Mouse (Mus musculus) liver, embryonic 13.5 days (tissue): ENCODE data around the gene Qprt. TPM values are rescaled to one million over a fixed set of nuclear protein-coding genes. Genes with fewer than 3 reads are reported as not detected.

Source experiments
- ATAC-seq: fragments of 200-750 bp; cut with Nextera tagmentation; 2 replicates; pipeline ENCODE4 v1.8.0; 2017; ENCODE audit warnings: low read depth, mild to moderate bottlenecking, moderate number of reproducible peaks, moderate library complexity
- DNase-seq: peaks from one replicate; pipeline ENCODE4 v3.0.0; 2022
- H3K27ac ChIP-seq: fragments of 300-500 bp; sonication (generic); 2 replicates; pipeline ENCODE4 v1.5.1; 2015; ENCODE audit warnings: moderate library complexity, mild to moderate bottlenecking, inconsistent platforms
- H3K27me3 ChIP-seq: fragments of 300-500 bp; sonication (generic); 2 replicates; pipeline ENCODE4 v1.6.1; 2015; ENCODE audit warnings: mild to moderate bottlenecking, inconsistent platforms
- H3K36me3 ChIP-seq: fragments of 300-500 bp; sonication (generic); 2 replicates; pipeline ENCODE4 v1.6.1; 2015; ENCODE audit warnings: mild to moderate bottlenecking, inconsistent platforms
- H3K4me1 ChIP-seq: fragments of 300-500 bp; sonication (generic); replicated peaks from 2 replicates; pipeline ENCODE4 v1.6.1; 2015; ENCODE audit warnings: inconsistent platforms
- H3K4me2 ChIP-seq: fragments of 300-500 bp; sonication (generic); 2 replicates; pipeline ENCODE4 v1.6.1; 2015; ENCODE audit warnings: inconsistent platforms, mild to moderate bottlenecking, moderate library complexity
- H3K4me3 ChIP-seq: fragments of 300-500 bp; sonication (generic); replicated peaks from 2 replicates; pipeline ENCODE4 v1.5.1; 2015; ENCODE audit warnings: mild to moderate bottlenecking, inconsistent platforms
- H3K9ac ChIP-seq: fragments of 300-500 bp; sonication (generic); 2 replicates; pipeline ENCODE4 v1.6.1; 2015; ENCODE audit warnings: mild to moderate bottlenecking, inconsistent platforms
- H3K9me3 ChIP-seq: fragments of 300-500 bp; sonication (generic); replicated peaks from 2 replicates; pipeline ENCODE4 v1.6.1; 2016; ENCODE audit warnings: inconsistent platforms
- WGBS: fragments of 180-500 bp; shearing (Covaris S2); methylation state at CpG from one replicate; pipeline ENCODE4 v1.1.7; 2015; ENCODE audit not compliant: insufficient replicate concordance; 5-methylcytosine and 5-hydroxymethylcytosine counted together
- polyA plus RNA-seq: library from polyadenylated mRNA; unstranded; fragments of >200 nt; fragmentation: Nextera tagmentation; extraction: Ambion mirVana; gene quantifications from 2 replicates; pipeline ENCODE4 v1.2.1, GENCODE M21; 2015

Qprt gene
- polyA plus RNA-seq, 1 experiment from 2014 or later: 44.4 TPM

DNA sequence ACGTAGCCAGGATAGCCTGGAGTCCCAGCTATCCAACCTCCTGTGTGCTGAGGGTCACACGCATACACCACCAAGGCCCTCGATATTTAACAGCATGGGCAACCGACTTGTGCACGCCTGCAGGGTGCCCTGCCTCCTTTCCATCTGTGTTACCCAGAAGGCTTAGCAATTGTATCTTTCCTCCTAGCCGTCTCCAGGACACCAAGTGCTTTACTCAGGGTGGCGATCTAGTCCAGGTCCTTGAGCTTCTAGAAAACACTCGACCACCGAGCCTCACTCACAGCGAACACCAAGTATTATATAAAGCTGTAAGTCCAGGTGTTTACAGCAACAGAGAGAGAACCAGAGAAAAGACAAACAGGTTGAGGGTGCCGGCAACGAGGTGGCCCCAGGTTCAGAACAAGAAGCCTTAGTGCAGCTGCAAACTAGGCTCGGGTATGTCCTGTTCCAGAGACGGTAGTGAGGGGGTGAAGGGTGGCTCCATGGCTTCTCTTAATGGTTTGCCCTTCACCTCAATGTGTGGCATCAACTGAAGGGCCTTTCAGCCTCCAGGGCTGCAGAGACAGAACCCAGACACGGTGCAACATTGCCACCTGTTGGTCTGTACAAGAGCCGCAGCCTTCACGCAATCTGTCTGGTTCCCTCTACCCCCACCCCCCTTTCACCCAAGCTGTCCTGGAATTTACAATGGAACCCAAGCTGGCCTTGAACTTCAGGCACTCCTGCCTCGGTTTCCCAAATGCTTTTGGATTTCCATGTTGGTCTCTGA is 11.6 kb downstream of the Qprt start:
- no peak overlapping the region for H3K4me3 ChIP-seq
- no peak overlapping the region for H3K27ac ChIP-seq
- peak; percentile 38 for DNase-seq
- peaks cover 48% of the 10 kb centered on the region for H3K4me1 ChIP-seq
- H3K4me2 ChIP-seq: no peak overlapping the region
- H3K27me3 ChIP-seq: no peaks in the 10 kb centered on the region
- H3K9me3 ChIP-seq: no peaks in the 10 kb centered on the region
- no peaks in the 10 kb centered on the region for H3K36me3 ChIP-seq
- H3K9ac ChIP-seq: no peak overlapping the region
- WGBS: 39% methylated on average over 18 of the region's 18 CpGs
- ATAC-seq: peak; percentile 45

DNA sequence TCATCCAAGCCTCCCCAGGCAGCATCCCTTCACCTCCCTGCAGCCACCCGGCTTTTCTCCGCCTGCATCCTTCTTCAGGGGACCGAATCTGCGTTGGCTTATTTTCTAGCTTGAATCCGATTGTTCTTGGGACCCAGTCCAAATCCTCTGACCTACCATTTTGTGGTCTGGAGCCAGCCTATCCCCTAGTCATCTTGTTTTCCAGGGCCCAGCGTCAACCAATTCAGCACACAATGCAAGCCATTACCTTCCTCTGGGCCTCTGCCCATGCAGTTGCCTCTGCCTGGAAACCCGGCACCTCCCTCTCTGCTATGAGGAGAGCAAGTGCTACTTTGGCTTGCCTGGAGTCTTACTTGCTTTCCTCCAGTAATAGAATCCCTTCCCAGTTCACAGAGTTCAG is 16.5 kb downstream of the Qprt start:
- Histone ChIP-seq H3K4me2 (no peak overlapping the region), H3K27ac (no peak overlapping the region), H3K36me3 (no peaks in the 10 kb centered on the region), H3K27me3 (no peaks in the 10 kb centered on the region), H3K9me3 (no peaks in the 10 kb centered on the region), H3K4me1 (peaks cover 27% of the 10 kb centered on the region), H3K4me3 (no peak overlapping the region), H3K9ac (no peak overlapping the region)
- ATAC-seq (no peak), DNase-seq (no peak)
- WGBS: 65% methylated on average over 7 of the region's 7 CpGs

DNA sequence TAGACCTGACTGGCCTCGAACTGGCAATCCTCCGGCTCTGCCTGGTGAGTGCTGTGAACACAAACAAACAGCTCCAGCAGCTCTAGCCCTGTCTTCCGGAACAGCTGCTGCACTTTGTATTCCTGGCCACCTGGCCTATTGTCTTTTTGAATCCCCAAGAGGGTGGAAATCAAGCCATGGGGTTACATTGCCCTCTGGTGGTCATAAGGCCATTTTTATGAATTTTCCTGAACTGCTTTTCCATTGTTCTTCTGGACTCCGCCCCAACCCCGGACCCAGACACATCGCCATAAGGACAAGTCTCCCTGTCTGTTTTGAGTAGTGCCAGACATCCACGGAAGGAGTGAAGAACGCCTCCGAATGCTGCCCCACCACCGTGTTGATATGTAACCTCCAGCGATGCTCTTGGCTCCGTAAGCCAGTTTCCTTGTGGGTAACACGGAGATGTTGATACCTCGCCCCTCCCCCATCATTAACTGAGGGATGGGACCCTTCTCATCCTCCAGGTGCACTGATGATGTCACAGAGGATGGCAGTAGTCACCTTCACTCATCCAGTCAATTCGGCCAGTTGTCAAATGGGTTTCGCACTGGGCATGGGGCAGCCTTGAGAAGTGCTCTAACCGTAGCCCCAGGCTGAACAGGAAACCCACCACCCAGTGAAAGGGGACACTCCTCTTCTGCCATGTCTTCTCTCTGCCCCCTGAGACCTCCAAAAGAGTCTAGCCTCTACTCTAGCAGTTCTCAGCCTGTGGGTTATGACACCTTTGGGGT is 17.3 kb downstream of the Qprt start:
- WGBS: 15% methylated on average over 17 of the region's 17 CpGs
- peak overlapping the region; percentile 11 for H3K9ac ChIP-seq
- ATAC-seq (peak; percentile 25; the same call in 1 of the 2 replicates), DNase-seq (peak; percentile 56)
- no peaks in the 10 kb centered on the region for H3K27me3 ChIP-seq
- peak overlapping the region; percentile 25; the same call in 1 of the 2 replicates for H3K4me3 ChIP-seq
- no peaks in the 10 kb centered on the region for H3K9me3 ChIP-seq
- peaks cover 25% of the 10 kb centered on the region for H3K4me1 ChIP-seq
- peak overlapping the region; percentile 55 for H3K4me2 ChIP-seq
- no peaks in the 10 kb centered on the region for H3K36me3 ChIP-seq
- no peak overlapping the region for H3K27ac ChIP-seq

DNA sequence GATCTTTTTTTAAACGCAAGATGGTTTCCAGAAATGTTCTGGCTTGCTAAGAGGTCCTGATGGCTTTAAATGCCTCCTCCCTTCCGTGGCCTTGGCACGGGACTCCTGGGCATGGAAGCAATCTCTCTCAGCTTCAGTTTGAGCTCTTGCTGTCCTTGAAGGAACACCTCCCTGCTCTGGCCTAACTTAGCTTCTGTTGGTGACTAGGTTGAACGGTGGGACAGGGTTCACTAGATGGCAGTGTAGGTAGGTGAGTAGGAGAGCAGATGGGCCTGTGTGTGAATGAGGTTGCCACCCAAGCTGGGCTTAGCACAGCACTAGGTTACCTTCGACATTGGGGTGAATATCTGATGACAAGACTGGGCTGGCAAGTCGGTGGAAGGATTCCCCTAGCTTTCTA is 18.1 kb downstream of the Qprt start:
- no peak overlapping the region for H3K27ac ChIP-seq
- H3K4me3 ChIP-seq: no peak overlapping the region
- DNase-seq: no peak
- H3K27me3 ChIP-seq: no peaks in the 10 kb centered on the region
- H3K4me2 ChIP-seq: no peak overlapping the region
- 0 out of 2 replicates have a peak, but pooled peaks have one; percentile 29 for ATAC-seq
- H3K4me1 ChIP-seq: peaks cover 24% of the 10 kb centered on the region
- no peak overlapping the region for H3K9ac ChIP-seq
- no peaks in the 10 kb centered on the region for H3K36me3 ChIP-seq
- WGBS: 55% methylated on average over 6 of the region's 6 CpGs
- H3K9me3 ChIP-seq: no peaks in the 10 kb centered on the region

DNA sequence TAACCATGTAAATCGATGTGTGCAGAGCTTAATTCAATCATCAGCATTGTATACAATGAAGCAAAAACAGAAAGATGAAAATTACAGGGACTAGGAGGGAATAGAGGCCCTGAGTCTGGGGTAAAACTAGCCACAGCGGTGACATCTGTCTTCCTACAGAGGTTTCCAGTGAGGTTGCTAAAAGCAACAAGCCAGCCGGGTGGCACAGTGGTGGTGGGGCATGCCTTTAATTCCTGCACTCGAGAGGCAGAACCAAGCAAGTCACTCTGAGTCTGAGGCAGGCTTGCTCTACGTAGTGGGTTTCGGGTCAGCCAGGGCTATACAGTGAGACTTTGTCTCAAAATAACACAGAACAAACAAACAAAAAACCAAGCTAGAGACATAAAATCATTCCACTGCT is 19.9 kb downstream of the Qprt start:
- no peak for ATAC-seq
- H3K27me3 ChIP-seq: no peaks in the 10 kb centered on the region
- H3K4me1 ChIP-seq: peaks cover 32% of the 10 kb centered on the region
- H3K9me3 ChIP-seq: no peaks in the 10 kb centered on the region
- H3K4me2 ChIP-seq: no peak overlapping the region
- H3K9ac ChIP-seq: no peak overlapping the region
- WGBS: 66% methylated on average over 6 of the region's 6 CpGs
- H3K27ac ChIP-seq: no peak overlapping the region; the same call in 1 of the 2 replicates
- DNase-seq: no peak
- no peak overlapping the region for H3K4me3 ChIP-seq
- H3K36me3 ChIP-seq: no peaks in the 10 kb centered on the region

DNA sequence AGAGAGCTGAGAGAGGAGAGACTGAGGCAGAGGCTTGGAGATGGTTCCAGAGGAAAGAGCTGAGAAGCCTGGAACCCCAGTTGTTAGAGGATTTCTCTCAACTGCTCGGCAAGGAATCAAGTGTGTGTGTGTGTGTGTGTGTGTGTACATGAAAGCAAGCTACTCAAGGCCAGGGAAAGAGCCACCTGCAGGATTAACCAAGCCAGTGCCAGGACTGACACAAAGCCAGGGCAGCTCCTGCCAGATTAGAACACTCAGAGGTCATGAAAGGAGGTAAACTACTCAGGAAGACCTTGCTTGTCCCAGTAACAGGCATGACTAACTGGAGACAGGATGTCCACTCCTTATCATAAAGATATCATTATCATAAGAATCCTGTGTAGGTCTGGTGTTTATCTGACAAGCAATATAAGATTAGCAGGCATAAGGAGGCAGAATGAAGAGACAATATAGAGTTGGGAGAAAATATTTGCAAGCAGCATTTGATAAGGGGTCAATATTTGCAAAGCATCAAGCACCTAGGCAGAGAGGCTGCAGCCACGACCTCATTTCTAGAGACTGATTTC is 20.5 kb downstream of the Qprt start:
- no peak overlapping the region for H3K9ac ChIP-seq
- 16% methylated on average over 2 of the region's 2 CpGs for WGBS
- H3K27me3 ChIP-seq: no peaks in the 10 kb centered on the region
- peaks cover 32% of the 10 kb centered on the region for H3K4me1 ChIP-seq
- DNase-seq (no peak), ATAC-seq (no peak)
- no peak overlapping the region for H3K4me3 ChIP-seq
- H3K36me3 ChIP-seq: no peaks in the 10 kb centered on the region
- no peak overlapping the region for H3K4me2 ChIP-seq
- no peak overlapping the region for H3K27ac ChIP-seq
- no peaks in the 10 kb centered on the region for H3K9me3 ChIP-seq

DNA sequence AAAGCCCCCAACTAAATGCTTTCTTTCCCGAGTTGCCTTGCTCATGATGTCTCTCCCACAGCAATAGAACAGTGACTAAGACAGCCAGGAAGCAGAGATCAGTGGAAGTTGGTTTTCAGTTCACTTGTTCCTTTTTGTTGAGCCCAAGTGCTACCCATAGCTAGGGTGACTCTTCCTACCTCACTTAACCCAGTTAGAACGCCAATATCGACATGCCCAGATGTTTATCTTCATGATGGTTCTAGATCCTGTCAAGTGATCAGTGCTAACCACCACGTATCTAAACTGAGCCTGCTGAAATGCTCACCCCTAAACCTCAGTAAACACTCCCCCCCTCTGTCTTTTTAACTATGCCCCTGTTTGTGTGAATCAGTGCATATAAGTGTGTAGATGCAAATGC is 22.5 kb downstream of the Qprt start:
- 56% methylated on average over 4 of the region's 4 CpGs for WGBS
- H3K4me1 ChIP-seq: peaks cover 25% of the 10 kb centered on the region
- DNase-seq: no peak

DNA sequence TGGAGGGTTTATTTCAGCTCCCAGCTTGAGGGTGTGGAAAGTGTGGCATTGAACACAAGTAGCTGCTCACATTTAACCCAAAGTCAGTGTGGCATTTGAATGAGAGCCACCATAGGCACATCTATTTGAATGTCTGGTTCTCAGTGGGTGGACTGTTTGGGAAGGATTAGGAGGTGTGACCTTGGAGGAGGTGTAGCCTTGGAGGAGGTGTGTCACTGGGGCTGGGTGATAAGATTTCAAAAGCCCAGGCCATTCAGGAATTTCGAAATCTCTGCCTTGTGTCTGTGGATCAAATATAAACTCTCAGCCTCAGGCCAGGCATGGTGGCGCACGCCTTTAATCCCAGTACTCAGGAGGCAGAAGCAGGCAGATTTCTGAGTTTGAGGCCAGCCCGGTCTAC is 23.1 kb downstream of the Qprt start:
- no peak overlapping the region for H3K4me3 ChIP-seq
- H3K27me3 ChIP-seq: no peaks in the 10 kb centered on the region
- H3K4me2 ChIP-seq: no peak overlapping the region
- no peaks in the 10 kb centered on the region for H3K9me3 ChIP-seq
- H3K9ac ChIP-seq: no peak overlapping the region
- no peaks in the 10 kb centered on the region for H3K36me3 ChIP-seq
- peaks cover 22% of the 10 kb centered on the region for H3K4me1 ChIP-seq
- no peak overlapping the region for H3K27ac ChIP-seq
- DNase-seq (no peak), ATAC-seq (no peak)
- 86% methylated on average over 4 of the region's 4 CpGs for WGBS

More for the DNA sequence above, 22.5 kb downstream of the Qprt start:
- Histone ChIP-seq H3K27ac (no peak overlapping the region), H3K36me3 (no peaks in the 10 kb centered on the region), H3K27me3 (no peaks in the 10 kb centered on the region), H3K9ac (no peak overlapping the region), H3K4me3 (no peak overlapping the region), H3K9me3 (no peaks in the 10 kb centered on the region), H3K4me2 (no peak overlapping the region)
- no peak for ATAC-seq

DNA sequence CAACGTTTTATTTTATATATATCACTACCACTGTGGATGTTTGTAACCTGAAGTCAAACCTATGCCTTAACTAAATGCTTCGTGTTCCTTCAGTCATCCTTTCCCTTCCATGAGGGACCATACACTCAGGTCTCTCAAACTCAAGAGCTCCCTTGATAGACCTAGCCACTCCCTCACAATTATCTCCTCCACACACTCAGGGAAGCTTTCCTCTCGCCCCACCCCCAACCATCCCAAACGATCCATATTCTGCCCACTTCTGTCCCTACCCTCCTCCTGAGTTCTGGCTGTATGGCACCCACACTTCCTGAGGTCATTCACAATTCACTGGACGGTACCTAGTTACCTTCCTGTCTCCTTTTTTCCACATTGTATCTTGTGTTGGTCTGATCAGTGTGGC is 23.5 kb downstream of the Qprt start:
- H3K9me3 ChIP-seq: no peaks in the 10 kb centered on the region
- 0 out of 2 replicates have a peak overlapping the region, but pooled peaks have one; percentile 1 for H3K4me2 ChIP-seq
- H3K36me3 ChIP-seq: no peaks in the 10 kb centered on the region; the same call in 1 of the 2 replicates
- H3K4me1 ChIP-seq: peaks cover 24% of the 10 kb centered on the region
- ATAC-seq: peak; percentile 51; the same call in 1 of the 2 replicates
- H3K27me3 ChIP-seq: no peaks in the 10 kb centered on the region
- WGBS: 61% methylated on average over 5 of the region's 5 CpGs
- DNase-seq: no peak
- H3K27ac ChIP-seq: no peak overlapping the region
- H3K9ac ChIP-seq: no peak overlapping the region
- H3K4me3 ChIP-seq: no peak overlapping the region

DNA sequence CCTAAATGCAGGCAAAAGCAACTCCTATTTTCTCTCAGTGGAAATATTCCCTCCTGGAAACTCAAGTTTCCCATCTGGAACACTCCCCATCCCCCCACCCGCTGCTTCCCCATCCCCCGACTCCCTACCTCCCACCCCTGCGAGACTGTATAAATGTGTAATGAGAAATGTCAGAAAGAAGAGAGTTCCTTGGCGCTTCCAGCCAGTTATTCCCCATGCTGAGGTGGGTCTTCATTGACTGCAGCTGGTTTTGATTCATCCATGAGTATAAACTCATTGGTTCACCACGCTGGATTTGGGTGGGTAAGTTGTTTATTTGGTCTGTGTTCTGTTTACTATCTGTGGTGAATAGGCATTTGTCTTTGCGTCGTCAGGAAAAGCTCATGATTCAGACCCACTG is 25.6 kb downstream of the Qprt start:
- Histone ChIP-seq H3K27ac (no peak overlapping the region), H3K4me2 (no peak overlapping the region), H3K4me3 (no peak overlapping the region), H3K4me1 (peaks cover 38% of the 10 kb centered on the region), H3K9me3 (no peaks in the 10 kb centered on the region), H3K27me3 (no peaks in the 10 kb centered on the region), H3K36me3 (peaks cover 14% of the 10 kb centered on the region), H3K9ac (no peak overlapping the region)
- no peak for ATAC-seq
- WGBS: 71% methylated on average over 7 of the region's 7 CpGs
- DNase-seq: no peak

DNA sequence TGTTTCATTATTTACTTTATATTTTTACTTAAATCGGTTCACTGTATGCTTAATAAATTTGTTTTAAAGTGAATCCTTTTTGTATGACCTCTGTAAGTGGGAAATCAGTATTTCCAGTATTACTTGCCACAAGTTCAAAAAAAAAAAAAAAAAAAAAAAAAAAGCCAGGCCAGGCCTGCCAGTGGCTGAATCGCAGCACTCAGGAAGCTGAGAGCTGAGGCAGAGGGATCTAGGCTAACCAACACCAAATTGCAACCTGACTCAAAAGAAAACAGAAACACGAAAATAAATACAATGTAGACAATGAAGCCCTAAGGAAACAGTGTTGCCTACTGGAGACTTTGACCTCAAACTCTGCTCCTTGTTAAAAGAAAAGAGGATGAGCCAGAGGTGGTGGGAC is 28.1 kb downstream of the Qprt start:
- Histone ChIP-seq H3K27me3 (no peaks in the 10 kb centered on the region), H3K4me3 (no peak overlapping the region), H3K4me2 (no peak overlapping the region), H3K36me3 (peaks cover 14% of the 10 kb centered on the region), H3K4me1 (peaks cover 61% of the 10 kb centered on the region), H3K27ac (no peak overlapping the region), H3K9ac (no peak overlapping the region), H3K9me3 (no peaks in the 10 kb centered on the region)
- 72% methylated on average over 3 of the region's 3 CpGs for WGBS
- ATAC-seq (no peak), DNase-seq (no peak)
